Mouse (Mus musculus) midbrain, postnatal 0 days (tissue): Measurements from ENCODE around the gene Olfr263. TPM values are rescaled to one million over a fixed set of nuclear protein-coding genes. Genes with fewer than 3 reads are reported as not detected.
A peak's percentile ranks its signal among the peaks of the same experiment; 100 is the strongest.

Experiments used
- ATAC-seq: fragments of 200-750 bp; cut with Nextera tagmentation; 2 replicates; pipeline ENCODE4 v1.8.0; 2017; ENCODE audit warnings: moderate number of reproducible peaks, mild to moderate bottlenecking, moderate TSS enrichment, moderate library complexity; ENCODE audit not compliant: low FRiP score
- DNase-seq: peaks from one replicate; pipeline ENCODE4 v3.0.0-alpha.2; 2015; ENCODE audit warnings: low spot score
- H3K27ac ChIP-seq: fragments of 300-500 bp; sonication (generic); 2 replicates; pipeline ENCODE4 v1.5.1; 2014; ENCODE audit warnings: low read depth, mild to moderate bottlenecking, low read length, mixed read lengths
- H3K27me3 ChIP-seq: fragments of 300-500 bp; sonication (generic); 2 replicates; pipeline ENCODE4 v1.6.1; 2014; ENCODE audit warnings: low read length, control low read depth, mixed read lengths; ENCODE audit not compliant: insufficient read depth
- H3K36me3 ChIP-seq: fragments of 300-500 bp; sonication (generic); 2 replicates; pipeline ENCODE4 v1.6.1; 2014; ENCODE audit warnings: low read length, control low read depth, mixed read lengths; ENCODE audit not compliant: insufficient read depth
- H3K4me1 ChIP-seq: fragments of 300-500 bp; sonication (generic); 2 replicates; pipeline ENCODE4 v1.6.1; 2014; ENCODE audit warnings: mild to moderate bottlenecking, control low read depth, antibody characterized with exemption, low read length, mixed read lengths; ENCODE audit not compliant: insufficient read depth
- H3K4me2 ChIP-seq: fragments of 300-500 bp; sonication (generic); 2 replicates; pipeline ENCODE4 v1.6.1; 2014; ENCODE audit warnings: low read depth, mild to moderate bottlenecking, low read length, mixed read lengths; ENCODE audit not compliant: poor library complexity, severe bottlenecking
- H3K4me3 ChIP-seq: fragments of 300-500 bp; sonication (generic); 2 replicates; pipeline ENCODE4 v1.5.1; 2014; ENCODE audit warnings: low read depth, mild to moderate bottlenecking, low read length, moderate library complexity
- H3K9ac ChIP-seq: fragments of 300-500 bp; sonication (generic); replicated peaks from 2 replicates; pipeline ENCODE4 v1.6.1; 2014; ENCODE audit warnings: mild to moderate bottlenecking, low read length, moderate library complexity, mixed read lengths; ENCODE audit not compliant: poor library complexity, severe bottlenecking
- H3K9me3 ChIP-seq: fragments of 300-500 bp; sonication (generic); 2 replicates; pipeline ENCODE4 v1.6.1; 2016; ENCODE audit warnings: low read length, control low read depth
- CTCF ChIP-seq: IDR thresholded peaks from 2 replicates; pipeline ENCODE4 v1.5.1; 2016; ENCODE audit warnings: antibody characterized with exemption, mild to moderate bottlenecking
- WGBS: fragments of 180-500 bp; shearing (Covaris S2); extraction: QIAGEN DNeasy Blood & Tissue Kit; methylation state at CpG from one replicate; pipeline ENCODE4 v1.1.7; 2014; 5-methylcytosine and 5-hydroxymethylcytosine counted together
- polyA plus RNA-seq: library from polyadenylated mRNA; unstranded; fragments of >200 nt; fragmentation: Nextera tagmentation; extraction: Ambion mirVana; gene quantifications from 2 replicates; pipeline ENCODE4 v1.2.1, GENCODE M21; 2015
- total RNA-seq: library from RNA; depleted of rRNA; stranded (reverse); fragments of >200 nt; gene quantifications from 2 replicates; pipeline ENCODE4 v1.2.3, GENCODE M21; 2014

The Olfr263 gene
- total and polyA plus RNA-seq, 2 experiments from 2014 or later = not detected

GRCm38 (mm10) chr13:21160041-21160511, 30.6 kb downstream of the Olfr263 start:
- ATAC-seq = peak; percentile 11; the same call in 1 of the 2 replicates
- TF ChIP-seq CTCF = no peak

GRCm38 (mm10) chr13:21160657-21161590, 31.5 kb downstream of the Olfr263 start:
- Histone ChIP-seq H3K27me3 (no peaks in the 10 kb centered on the region), H3K9me3 (no peaks in the 10 kb centered on the region), H3K4me2 (peak overlapping the region; percentile 91), H3K27ac (no peak overlapping the region), H3K4me3 (peak overlapping the region; percentile 66), H3K9ac (peak overlapping the region; percentile 46), H3K36me3 (no peaks in the 10 kb centered on the region), H3K4me1 (no peaks in the 10 kb centered on the region)
- WGBS = under 1% methylated on average over 32 of the region's 32 CpGs
- no peak for TF ChIP-seq CTCF
- DNase-seq (peak; percentile 94), ATAC-seq (peak; percentile 93)

More at GRCm38 (mm10) chr13:21160041-21160511, 30.6 kb downstream of the Olfr263 start:
- WGBS = 1% methylated on average over 16 of the region's 16 CpGs
- H3K27me3 ChIP-seq = no peaks in the 10 kb centered on the region
- peak overlapping the region; percentile 91 for H3K4me2 ChIP-seq
- DNase-seq = no peak
- peak overlapping the region; percentile 66 for H3K4me3 ChIP-seq
- H3K4me1 ChIP-seq = no peaks in the 10 kb centered on the region
- H3K27ac ChIP-seq = no peak overlapping the region
- peak overlapping the region; percentile 51 for H3K9ac ChIP-seq
- H3K9me3 ChIP-seq = no peaks in the 10 kb centered on the region
- no peaks in the 10 kb centered on the region for H3K36me3 ChIP-seq

DNA sequence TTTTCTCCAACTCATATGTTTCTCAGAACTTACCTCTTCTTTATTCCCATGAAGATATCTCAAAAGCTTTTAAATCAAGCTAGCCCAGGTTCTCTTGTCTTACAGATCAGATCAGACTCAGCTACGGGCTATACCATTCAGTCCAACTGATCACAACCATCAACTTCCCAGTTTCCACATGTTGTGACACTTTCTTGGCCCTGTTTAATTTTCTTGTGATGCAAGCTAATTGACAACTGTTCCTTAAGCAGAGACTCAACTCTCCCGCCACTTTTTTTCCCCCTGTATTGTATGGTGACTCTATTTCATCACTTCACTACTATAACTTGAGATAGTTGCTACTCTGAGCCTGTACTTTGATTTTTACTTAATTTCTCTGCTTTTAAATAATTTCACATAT, 32.2 kb downstream of the Olfr263 start:
- ATAC-seq = no peak
- DNase-seq = peak; percentile 21
- H3K4me2 ChIP-seq = peak overlapping the region; percentile 91
- TF ChIP-seq CTCF = no peak
- no peaks in the 10 kb centered on the region for H3K27me3 ChIP-seq
- H3K9me3 ChIP-seq = no peaks in the 10 kb centered on the region
- H3K36me3 ChIP-seq = no peaks in the 10 kb centered on the region
- H3K4me1 ChIP-seq = no peaks in the 10 kb centered on the region
- H3K4me3 ChIP-seq = peak overlapping the region; percentile 66
- H3K27ac ChIP-seq = no peak overlapping the region
- H3K9ac ChIP-seq = no peak overlapping the region
- 34% methylated on average over 2 of the region's 2 CpGs for WGBS

DNA sequence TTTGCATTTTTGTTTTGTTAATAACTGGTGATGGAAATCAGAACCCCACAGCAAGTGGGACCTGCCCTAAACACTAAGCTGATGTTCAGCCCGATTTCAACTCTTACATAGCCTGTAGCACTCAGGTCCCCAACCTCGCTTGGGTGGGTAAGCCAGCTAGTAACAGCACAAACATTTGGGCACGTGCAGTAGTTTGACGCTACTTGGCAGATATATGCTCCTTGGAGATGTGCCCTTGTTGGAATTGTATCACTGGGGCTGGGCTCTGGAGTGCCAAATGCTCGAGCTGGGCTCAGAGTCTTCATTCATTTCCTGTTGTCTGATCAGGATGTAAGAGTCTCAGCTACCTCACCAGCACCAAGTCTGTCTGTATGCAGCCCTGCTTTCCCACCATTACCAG, 33.2 kb downstream of the Olfr263 start:
- WGBS = 56% methylated on average over 5 of the region's 5 CpGs
- no peaks in the 10 kb centered on the region for H3K36me3 ChIP-seq
- no peak overlapping the region for H3K9ac ChIP-seq
- no peaks in the 10 kb centered on the region for H3K4me1 ChIP-seq
- no peaks in the 10 kb centered on the region for H3K27me3 ChIP-seq
- no peak overlapping the region for H3K27ac ChIP-seq
- TF ChIP-seq CTCF = no peak
- no peak overlapping the region for H3K4me2 ChIP-seq
- ATAC-seq (no peak), DNase-seq (no peak)
- H3K9me3 ChIP-seq = no peaks in the 10 kb centered on the region
- H3K4me3 ChIP-seq = no peak overlapping the region

DNA sequence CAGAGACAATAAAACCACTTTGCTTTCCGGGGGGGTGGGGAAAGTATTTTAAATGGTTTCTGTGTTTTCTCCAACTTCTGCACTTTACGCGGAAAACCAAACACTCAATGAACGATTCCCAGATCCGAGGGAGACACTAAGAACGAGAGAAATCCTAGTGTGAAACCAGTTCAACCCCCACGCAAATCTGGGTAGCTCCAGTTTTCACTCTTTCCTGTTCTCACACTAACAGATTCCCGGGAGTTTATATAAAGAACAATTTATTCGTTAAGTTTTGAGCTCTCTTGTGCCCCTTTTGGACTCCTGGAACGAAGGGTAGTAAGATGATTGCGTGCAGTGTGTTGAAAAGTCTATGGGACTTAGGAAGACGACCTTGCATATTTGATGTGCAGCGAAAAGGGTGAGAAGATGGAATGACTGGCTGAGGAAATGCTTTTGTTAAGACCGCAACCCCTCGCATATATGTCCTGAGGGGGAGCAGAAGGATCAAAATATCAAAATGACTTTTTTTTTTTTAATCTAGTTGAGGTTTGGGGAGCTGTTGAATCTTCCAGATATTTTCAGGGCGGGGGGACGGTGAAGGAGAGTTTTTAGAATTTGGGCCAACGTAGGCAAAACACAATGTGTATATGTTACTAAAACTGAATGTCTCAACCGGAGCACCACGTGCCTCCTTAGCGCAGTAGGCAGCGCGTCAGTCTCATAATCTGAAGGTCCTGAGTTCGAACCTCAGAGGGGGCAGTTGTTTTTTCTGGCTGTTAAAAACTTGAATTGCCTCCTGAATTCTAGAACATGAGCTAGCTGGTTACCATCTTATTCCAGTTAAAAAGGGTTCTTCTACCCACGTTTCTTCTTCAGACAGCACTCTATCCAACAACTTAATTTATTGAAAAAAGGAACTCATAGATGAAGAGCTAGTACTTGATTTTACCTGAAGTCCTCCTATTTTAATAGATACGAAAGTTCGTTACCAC, 37.8 kb downstream of the Olfr263 start:
- ATAC-seq (peak; percentile 78), DNase-seq (peak; percentile 89)
- no peaks in the 10 kb centered on the region for H3K4me1 ChIP-seq
- H3K4me2 ChIP-seq = peak overlapping the region; percentile 61
- H3K4me3 ChIP-seq = peak overlapping the region; percentile 47
- no peaks in the 10 kb centered on the region for H3K36me3 ChIP-seq
- H3K27ac ChIP-seq = 0 out of 2 replicates have a peak overlapping the region, but pooled peaks have one; percentile 14
- H3K9me3 ChIP-seq = no peaks in the 10 kb centered on the region
- TF ChIP-seq CTCF = no peak
- WGBS = 1% methylated on average over 27 of the region's 27 CpGs
- no peaks in the 10 kb centered on the region for H3K27me3 ChIP-seq
- peak overlapping the region; percentile 54 for H3K9ac ChIP-seq
